Mouse (Mus musculus) lung, embryonic 14.5 days (tissue): ENCODE results near the gene Rnaseh2c. TPM values are rescaled to one million over a fixed set of nuclear protein-coding genes. Genes with fewer than 3 reads are reported as not detected.

Source experiments
- ATAC-seq: fragments of 200-750 bp; cut with Nextera tagmentation; 2 replicates; pipeline ENCODE4 v1.8.0; 2017; ENCODE audit warnings: mild to moderate bottlenecking, moderate TSS enrichment, moderate library complexity; ENCODE audit not compliant: insufficient read depth
- DNase-seq: peaks from one replicate; pipeline ENCODE4 v3.0.0-alpha.2; 2015
- H3K27ac ChIP-seq: fragments of 300-500 bp; sonication (generic); 2 replicates; pipeline ENCODE4 v1.5.1; 2014; ENCODE audit warnings: low read depth, mild to moderate bottlenecking, moderate library complexity
- H3K27me3 ChIP-seq: fragments of 300-500 bp; sonication (generic); 2 replicates; pipeline ENCODE4 v1.6.1; 2014; ENCODE audit warnings: low read length, control low read depth; ENCODE audit not compliant: insufficient read depth
- H3K36me3 ChIP-seq: fragments of 300-500 bp; sonication (generic); 2 replicates; pipeline ENCODE4 v1.6.1; 2014; ENCODE audit warnings: control low read depth; ENCODE audit not compliant: insufficient read depth
- H3K4me1 ChIP-seq: fragments of 300-500 bp; sonication (generic); 2 replicates; pipeline ENCODE4 v1.6.1; 2014; ENCODE audit warnings: antibody characterized with exemption, control low read depth; ENCODE audit not compliant: insufficient read depth
- H3K4me2 ChIP-seq: fragments of 300-500 bp; sonication (generic); 2 replicates; pipeline ENCODE4 v1.6.1; 2014; ENCODE audit warnings: mild to moderate bottlenecking
- H3K4me3 ChIP-seq: fragments of 300-500 bp; sonication (generic); 2 replicates; pipeline ENCODE4 v1.5.1; 2014; ENCODE audit warnings: low read depth, low read length
- H3K9ac ChIP-seq: fragments of 300-500 bp; sonication (generic); 2 replicates; pipeline ENCODE4 v1.6.1; 2014
- H3K9me3 ChIP-seq: fragments of 300-500 bp; sonication (generic); 2 replicates; pipeline ENCODE4 v1.6.1; 2016; ENCODE audit warnings: low read depth, low read length, control low read depth
- CTCF ChIP-seq: IDR thresholded peaks from 2 replicates; pipeline ENCODE4 v1.5.1; 2016; ENCODE audit warnings: antibody characterized with exemption, low read depth
- WGBS: fragments of 180-500 bp; shearing (Covaris S2); extraction: QIAGEN DNeasy Blood & Tissue Kit; methylation state at CpG from one replicate; pipeline ENCODE4 v1.1.7; 2014; 5-methylcytosine and 5-hydroxymethylcytosine counted together
- polyA plus RNA-seq: library from polyadenylated mRNA; unstranded; fragments of >200 nt; fragmentation: Nextera tagmentation; extraction: Ambion mirVana; gene quantifications from 2 replicates; pipeline ENCODE4 v1.2.1, GENCODE M21; 2014

Gene Rnaseh2c
- polyA plus RNA-seq, 1 experiment from 2014 or later, result 145 TPM

GRCm38 (mm10) chr19:5645280-5645679 lies 43.6 kb downstream of the Rnaseh2c start:
- H3K36me3 ChIP-seq, result peaks cover 77% of the 10 kb centered on the region
- no peaks in the 10 kb centered on the region for H3K27me3 ChIP-seq
- ATAC-seq, result no peak
- H3K4me2 ChIP-seq, result no peak overlapping the region
- 95% methylated on average over 9 of the region's 9 CpGs for WGBS
- H3K4me1 ChIP-seq, result 0 out of 2 replicates have a peak, but pooled peaks cover 7% of the 10 kb centered on the region
- H3K4me3 ChIP-seq, result no peak overlapping the region
- no peak overlapping the region for H3K9ac ChIP-seq
- H3K27ac ChIP-seq, result no peak overlapping the region
- no peak for TF ChIP-seq CTCF
- no peak for DNase-seq
- H3K9me3 ChIP-seq, result no peaks in the 10 kb centered on the region

GRCm38 (mm10) chr19:5646731-5647330 lies 45.2 kb downstream of the Rnaseh2c start:
- Histone ChIP-seq H3K36me3 (peaks cover 77% of the 10 kb centered on the region), H3K9ac (no peak overlapping the region), H3K27ac (no peak overlapping the region), H3K4me2 (no peak overlapping the region), H3K9me3 (no peaks in the 10 kb centered on the region), H3K4me1 (0 out of 2 replicates have a peak, but pooled peaks cover 7% of the 10 kb centered on the region), H3K4me3 (no peak overlapping the region), H3K27me3 (no peaks in the 10 kb centered on the region)
- TF ChIP-seq CTCF, result no peak
- no peak for DNase-seq
- 90% methylated on average over 8 of the region's 8 CpGs for WGBS
- ATAC-seq, result no peak

GRCm38 (mm10) chr19:5647791-5648190 lies 46.1 kb downstream of the Rnaseh2c start:
- H3K27ac ChIP-seq, result peak overlapping the region; percentile 74; the same call in 1 of the 2 replicates
- TF ChIP-seq CTCF, result no peak
- 92% methylated on average over 6 of the region's 6 CpGs for WGBS
- no peak for ATAC-seq
- 0 out of 2 replicates have a peak, but pooled peaks cover 7% of the 10 kb centered on the region for H3K4me1 ChIP-seq
- H3K4me2 ChIP-seq, result no peak overlapping the region
- no peak for DNase-seq
- H3K4me3 ChIP-seq, result no peak overlapping the region
- peaks cover 2% of the 10 kb centered on the region; the same call in 1 of the 2 replicates for H3K27me3 ChIP-seq
- peaks cover 76% of the 10 kb centered on the region for H3K36me3 ChIP-seq
- H3K9me3 ChIP-seq, result no peaks in the 10 kb centered on the region
- no peak overlapping the region for H3K9ac ChIP-seq

- 8% methylated on average over 26 of the region's 26 CpGs for WGBS
- H3K27me3 ChIP-seq, result peaks cover 3% of the 10 kb centered on the region; the same call in 1 of the 2 replicates
- H3K9me3 ChIP-seq, result no peaks in the 10 kb centered on the region
- 0 out of 2 replicates have a peak, but pooled peaks cover 7% of the 10 kb centered on the region for H3K4me1 ChIP-seq
- H3K4me2 ChIP-seq, result peak overlapping the region; percentile 66
- peak; percentile 53 for TF ChIP-seq CTCF
- peak overlapping the region; percentile 25 for H3K4me3 ChIP-seq
- H3K36me3 ChIP-seq, result peaks cover 70% of the 10 kb centered on the region
- H3K27ac ChIP-seq, result peak overlapping the region; percentile 74
- peak; percentile 91 for ATAC-seq
- H3K9ac ChIP-seq, result peak overlapping the region; percentile 47
- DNase-seq, result peak; percentile 93
Observed at GRCm38 (mm10) chr19:5648401-5649297, 47.0 kb downstream of the Rnaseh2c start.

- ATAC-seq, result peak; percentile 4; the same call in 1 of the 2 replicates
- 58% methylated on average over 6 of the region's 6 CpGs for WGBS
Observed at GRCm38 (mm10) chr19:5649298-5649741, 47.6 kb downstream of the Rnaseh2c start.

GRCm38 (mm10) chr19:5651502-5652274 lies 50.0 kb downstream of the Rnaseh2c start:
- TF ChIP-seq CTCF, result no peak
- H3K4me2 ChIP-seq, result no peak overlapping the region
- ATAC-seq (no peak), DNase-seq (no peak)
- no peak overlapping the region for H3K9ac ChIP-seq
- WGBS, result 53% methylated on average over 13 of the region's 13 CpGs
- H3K27ac ChIP-seq, result no peak overlapping the region
- peaks cover 17% of the 10 kb centered on the region for H3K27me3 ChIP-seq
- H3K4me1 ChIP-seq, result 0 out of 2 replicates have a peak, but pooled peaks cover 12% of the 10 kb centered on the region
- peaks cover 58% of the 10 kb centered on the region for H3K36me3 ChIP-seq
- H3K4me3 ChIP-seq, result no peak overlapping the region
- no peaks in the 10 kb centered on the region for H3K9me3 ChIP-seq

More at GRCm38 (mm10) chr19:5649298-5649741, 47.6 kb downstream of the Rnaseh2c start:
- Histone ChIP-seq H3K4me3 (peak overlapping the region; percentile 25), H3K36me3 (peaks cover 69% of the 10 kb centered on the region), H3K9ac (peak overlapping the region; percentile 47), H3K9me3 (no peaks in the 10 kb centered on the region), H3K4me2 (peak overlapping the region; percentile 66), H3K4me1 (0 out of 2 replicates have a peak, but pooled peaks cover 7% of the 10 kb centered on the region), H3K27ac (peak overlapping the region; percentile 74; the same call in 1 of the 2 replicates), H3K27me3 (peaks cover 9% of the 10 kb centered on the region)
- no peak for TF ChIP-seq CTCF
- no peak for DNase-seq
